ENCODE assay signal across 8 mouse cellular contexts in genomic region chr12:40445206-40445605, GRCm38 (mm10). TPM values are rescaled to one million over a fixed set of nuclear protein-coding genes. Genes with fewer than 3 reads are reported as not detected.
A peak's percentile ranks its signal among the peaks of the same experiment; 100 is the strongest.
DNase-seq lines count a peak whose midpoint lies in the region; ATAC-seq and TF ChIP-seq lines count a peak whose summit lies in the region.

No protein-coding gene starts in this region.

- no peak for DNase-seq in heart, adult 2 months
- DNase-seq in heart, postnatal 25 days (ENCODE audit: low spot score), result no peak
- DNase-seq in NIH3T3 (ENCODE audit: low read depth), result peak; percentile 56
- no peak for DNase-seq in forebrain, embryonic 14.5 days (ENCODE audit: low spot score)
- no peak for DNase-seq in thymus, postnatal 10 days (ENCODE audit: low spot score in 2 of 2)
- DNase-seq in left cerebral cortex, adult 9 months (ENCODE audit: low spot score in 2 of 2), result no peak

- peaks cover 2% of the 10 kb centered on the region; the same call in 1 of the 2 replicates for H3K4me1 ChIP-seq in heart, adult 2 months (ENCODE audit: control insufficient read depth, insufficient read depth, low read length)
- H3K4me1 ChIP-seq in forebrain, embryonic 14.5 days (ENCODE audit: control insufficient read depth, insufficient read depth, low read length), result peaks cover 10% of the 10 kb centered on the region; the same call in 1 of the 2 replicates
- peaks cover 23% of the 10 kb centered on the region for H3K4me1 ChIP-seq in limb, embryonic 12.5 days (replicated peaks)
- peaks cover 15% of the 10 kb centered on the region for H3K4me1 ChIP-seq in midbrain, embryonic 16.5 days (ENCODE audit: control insufficient read depth, insufficient read depth, low read length)

- H3K9ac ChIP-seq in heart, adult 2 months (ENCODE audit: low read depth, low read length), result peak overlapping the region; percentile 66
- peak overlapping the region; percentile 65 for H3K9ac ChIP-seq in forebrain, embryonic 14.5 days (ENCODE audit: low read length)
- peak overlapping the region; percentile 60 for H3K9ac ChIP-seq in limb, embryonic 12.5 days (replicated peaks)
- peak overlapping the region; percentile 60 for H3K9ac ChIP-seq in midbrain, embryonic 16.5 days (ENCODE audit: low read depth, low read length)

- no peaks in the 10 kb centered on the region for H3K9me3 ChIP-seq in forebrain, embryonic 14.5 days (replicated peaks; ENCODE audit: control insufficient read depth, low read length)
- no peaks in the 10 kb centered on the region for H3K9me3 ChIP-seq in limb, embryonic 12.5 days
- H3K9me3 ChIP-seq in midbrain, embryonic 16.5 days (replicated peaks; ENCODE audit: control insufficient read depth, low read length, poor library complexity, severe bottlenecking), result no peaks in the 10 kb centered on the region

- H3K4me3 ChIP-seq in heart, adult 2 months, result peak overlapping the region; percentile 94
- H3K4me3 ChIP-seq in forebrain, embryonic 14.5 days (ENCODE audit: low read depth, low read length), result peak overlapping the region; percentile 84
- H3K4me3 ChIP-seq in limb, embryonic 12.5 days (replicated peaks), result peak overlapping the region; percentile 78
- H3K4me3 ChIP-seq in midbrain, embryonic 16.5 days (ENCODE audit: low read depth, low read length), result peak overlapping the region; percentile 85

- peak overlapping the region; percentile 85 for H3K27ac ChIP-seq in heart, adult 2 months
- H3K27ac ChIP-seq in forebrain, embryonic 14.5 days (ENCODE audit: low read depth, low read length), result no peak overlapping the region; the same call in 1 of the 2 replicates
- 0 out of 2 replicates have a peak overlapping the region, but pooled peaks have one; percentile 37 for H3K27ac ChIP-seq in limb, embryonic 12.5 days
- peak overlapping the region; percentile 26; the same call in 1 of the 2 replicates for H3K27ac ChIP-seq in midbrain, embryonic 16.5 days (ENCODE audit: low read length)

- TF ChIP-seq EP300 in heart, adult 2 months (IDR thresholded peaks at IDR 0.05; ENCODE audit: insufficient read depth, low read depth, low read length), result 0 out of 2 replicates have a peak, but pooled peaks have one; percentile 18

- peaks cover 2% of the 10 kb centered on the region; the same call in 1 of the 2 replicates for H3K79me2 ChIP-seq in heart, adult 2 months (replicated peaks; ENCODE audit: control insufficient read depth, insufficient read depth, low read length)

- H3K36me3 ChIP-seq in heart, adult 2 months (ENCODE audit: control insufficient read depth, insufficient read depth, low read length), result no peaks in the 10 kb centered on the region
- H3K36me3 ChIP-seq in forebrain, embryonic 14.5 days (ENCODE audit: control insufficient read depth, insufficient read depth, low read length), result no peaks in the 10 kb centered on the region
- no peaks in the 10 kb centered on the region for H3K36me3 ChIP-seq in limb, embryonic 12.5 days
- no peaks in the 10 kb centered on the region for H3K36me3 ChIP-seq in midbrain, embryonic 16.5 days (ENCODE audit: control insufficient read depth, insufficient read depth, low read length)

- H3K4me2 ChIP-seq in forebrain, embryonic 14.5 days (ENCODE audit: low read length), result peak overlapping the region; percentile 85
- H3K4me2 ChIP-seq in limb, embryonic 12.5 days, result peak overlapping the region; percentile 72
- peak overlapping the region; percentile 74 for H3K4me2 ChIP-seq in midbrain, embryonic 16.5 days (ENCODE audit: low read length)

- peak; percentile 5 for ATAC-seq in forebrain, embryonic 14.5 days
- peak; percentile 6 for ATAC-seq in limb, embryonic 12.5 days (ENCODE audit: insufficient number of reproducible peaks, insufficient read depth, low FRiP score, low TSS enrichment, low read depth)
- peak; percentile 40 for ATAC-seq in midbrain, embryonic 16.5 days

- TF ChIP-seq POLR2A in heart, adult 2 months (IDR thresholded peaks at IDR 0.05; ENCODE audit: insufficient read depth, low read depth, low read length), result no peak

- 0% methylated on average over 16 of the region's 16 CpGs for WGBS in heart, adult 2 months
- WGBS in forebrain, embryonic 14.5 days, result 2% methylated on average over 16 of the region's 16 CpGs
- WGBS in limb, embryonic 12.5 days, result under 1% methylated on average over 16 of the region's 16 CpGs
- under 1% methylated on average over 16 of the region's 16 CpGs for WGBS in midbrain, embryonic 16.5 days

- intact Hi-C loops in heart, adult 2 months (cut with DNase I), result loop anchor here (5.0 to 10.0 kb wide), 6 partner anchors 57 to 223 kb away; no protein-coding TSS in a partner anchor
- intact Hi-C loops in heart, postnatal 25 days (cut with DNase I), result loop anchor here (5.0 kb wide), 3 partner anchors 57 to 372 kb away; no protein-coding TSS in a partner anchor

- no peaks in the 10 kb centered on the region for H3K27me3 ChIP-seq in heart, adult 2 months (ENCODE audit: control insufficient read depth, insufficient read depth, low read length)
- H3K27me3 ChIP-seq in forebrain, embryonic 14.5 days (replicated peaks; ENCODE audit: control insufficient read depth, insufficient read depth, low read length), result no peaks in the 10 kb centered on the region
- no peaks in the 10 kb centered on the region for H3K27me3 ChIP-seq in limb, embryonic 12.5 days
- no peaks in the 10 kb centered on the region for H3K27me3 ChIP-seq in midbrain, embryonic 16.5 days (ENCODE audit: control insufficient read depth, insufficient read depth, low read depth, low read length)

- TF ChIP-seq CTCF in heart, adult 2 months (IDR thresholded peaks at IDR 0.05), result no peak

RNA-seq across cellular contexts. Expression of gene Zfp277, which starts 0.5 kb away (rescaled TPM):
- total RNA-seq in heart, adult 2 months (2021), result 10 to 100 TPM; 10.6 to 10.9 TPM
- polyA plus RNA-seq in heart, adult 2 months (2012; rRNA removed), result 5.2 and 8.5 TPM in 2 replicates
- total RNA-seq in heart, postnatal 25 days (2021), result 10 to 100 TPM; 11.0 to 11.7 TPM
- polyA plus RNA-seq in forebrain, embryonic 14.5 days (2014; fragmentation: Nextera tagmentation; extraction: Ambion mirVana), result 32.5 and 37.6 TPM in 2 replicates
- 34.9 and 37.0 TPM in 2 replicates for polyA plus RNA-seq in limb, embryonic 12.5 days (2016; fragmentation: Nextera tagmentation; extraction: Ambion mirVana)
- 30.1 TPM in 2 replicates for polyA plus RNA-seq in midbrain, embryonic 16.5 days (2015; fragmentation: Nextera tagmentation; extraction: Ambion mirVana)

RNA-seq across cellular contexts. Expression of gene Dock4, which starts 0.5 kb away (rescaled TPM):
- 10 to 100 TPM; 11.2 to 13.6 TPM for total RNA-seq in heart, adult 2 months (2021)
- 4.3 and 7.5 TPM in 2 replicates for polyA plus RNA-seq in heart, adult 2 months (2012; rRNA removed)
- 10 to 100 TPM; 11.7 to 12.9 TPM for total RNA-seq in heart, postnatal 25 days (2021)
- 9.7 and 16.9 TPM in 2 replicates for polyA plus RNA-seq in forebrain, embryonic 14.5 days (2014; fragmentation: Nextera tagmentation; extraction: Ambion mirVana)
- 22.0 and 24.9 TPM in 2 replicates for polyA plus RNA-seq in limb, embryonic 12.5 days (2016; fragmentation: Nextera tagmentation; extraction: Ambion mirVana)
- 34.8 and 38.7 TPM in 2 replicates for polyA plus RNA-seq in midbrain, embryonic 16.5 days (2015; fragmentation: Nextera tagmentation; extraction: Ambion mirVana)
